Mouse (Mus musculus): ENCODE measurements at regions not wholly inside any gene's neighbourhood (a gene's known extent, or its start where the extent isn't known, plus 50 kb on each side); places are given as distances from the start of the nearest gene placed in this dataset.

DNA sequence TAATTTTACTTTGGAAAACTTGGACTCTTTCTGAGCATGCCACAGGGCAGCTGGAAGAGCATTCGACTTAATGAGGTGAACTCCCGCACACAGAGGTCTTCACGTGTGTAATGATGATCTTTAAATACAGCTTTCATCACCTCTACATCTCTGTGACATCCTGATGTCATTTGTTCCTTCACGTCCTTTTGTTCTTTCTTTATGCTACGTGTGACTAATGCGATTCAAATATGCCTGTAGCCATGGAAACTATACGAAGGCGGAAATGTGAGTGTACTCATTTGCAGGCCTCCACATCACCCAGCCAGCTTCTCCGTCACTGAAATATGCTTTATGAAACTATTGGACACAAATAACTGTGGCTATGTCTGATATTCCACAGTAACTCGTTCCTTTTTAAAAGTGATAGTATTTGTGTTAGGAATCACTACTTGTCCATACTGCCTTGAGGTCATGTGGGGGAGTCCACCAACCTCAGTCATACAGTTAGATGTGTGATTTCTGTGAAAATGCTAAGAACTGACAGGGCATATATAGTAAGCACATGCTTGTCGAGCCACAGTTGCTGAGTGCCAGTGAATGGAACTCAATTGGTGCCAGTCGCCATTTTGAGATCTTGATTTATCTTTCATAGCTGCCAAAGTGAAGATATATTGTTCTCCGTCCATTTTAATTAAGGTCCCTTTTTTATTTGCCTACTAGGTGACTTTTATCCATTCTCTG is 145.9 kb downstream of the Plk2 start:
- DNase-seq (ENCODE audit: low spot score in 2 of 2): no peak

DNA sequence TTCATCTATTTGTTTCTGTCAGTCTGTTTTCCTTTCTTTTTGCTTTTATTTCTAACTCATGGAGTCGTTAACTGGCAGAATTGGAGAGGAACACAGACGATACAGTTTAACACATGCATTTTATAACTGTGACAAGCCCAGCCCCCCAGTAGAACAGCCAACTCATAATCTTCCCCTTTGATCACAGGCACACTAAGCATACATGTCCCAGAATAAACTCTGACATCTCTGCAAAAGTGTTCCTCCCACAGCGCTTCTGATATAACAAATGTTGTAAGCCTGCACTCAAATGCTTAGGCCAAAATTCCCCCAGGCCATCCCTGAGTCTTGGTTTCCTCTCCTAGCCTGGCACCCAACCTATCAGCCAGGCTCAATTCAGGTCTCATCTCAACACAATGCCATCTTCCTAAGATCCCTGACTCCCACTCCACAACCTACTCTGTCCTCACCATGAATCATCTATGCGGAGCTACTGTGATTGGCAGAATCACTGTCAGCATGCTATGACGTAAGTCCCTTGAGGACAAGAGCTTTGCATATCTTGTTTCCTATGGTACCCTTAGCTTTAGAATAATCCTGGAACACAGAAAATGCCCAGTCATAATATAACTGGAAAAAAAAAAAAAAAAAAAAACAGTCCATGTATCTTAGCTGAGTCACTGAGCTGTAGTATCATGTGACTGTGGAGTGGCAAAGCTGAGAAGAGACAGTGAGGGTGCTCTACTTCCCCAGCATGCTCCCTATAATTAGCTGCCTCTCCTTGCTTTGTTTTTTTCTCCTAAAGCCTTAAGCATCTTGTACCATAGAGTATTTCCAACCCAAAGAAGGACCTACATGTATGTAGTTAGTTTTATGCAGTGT is 146.7 kb downstream of the Plk2 start:
- DNase-seq (ENCODE audit: low spot score in 2 of 2): no peak

DNA sequence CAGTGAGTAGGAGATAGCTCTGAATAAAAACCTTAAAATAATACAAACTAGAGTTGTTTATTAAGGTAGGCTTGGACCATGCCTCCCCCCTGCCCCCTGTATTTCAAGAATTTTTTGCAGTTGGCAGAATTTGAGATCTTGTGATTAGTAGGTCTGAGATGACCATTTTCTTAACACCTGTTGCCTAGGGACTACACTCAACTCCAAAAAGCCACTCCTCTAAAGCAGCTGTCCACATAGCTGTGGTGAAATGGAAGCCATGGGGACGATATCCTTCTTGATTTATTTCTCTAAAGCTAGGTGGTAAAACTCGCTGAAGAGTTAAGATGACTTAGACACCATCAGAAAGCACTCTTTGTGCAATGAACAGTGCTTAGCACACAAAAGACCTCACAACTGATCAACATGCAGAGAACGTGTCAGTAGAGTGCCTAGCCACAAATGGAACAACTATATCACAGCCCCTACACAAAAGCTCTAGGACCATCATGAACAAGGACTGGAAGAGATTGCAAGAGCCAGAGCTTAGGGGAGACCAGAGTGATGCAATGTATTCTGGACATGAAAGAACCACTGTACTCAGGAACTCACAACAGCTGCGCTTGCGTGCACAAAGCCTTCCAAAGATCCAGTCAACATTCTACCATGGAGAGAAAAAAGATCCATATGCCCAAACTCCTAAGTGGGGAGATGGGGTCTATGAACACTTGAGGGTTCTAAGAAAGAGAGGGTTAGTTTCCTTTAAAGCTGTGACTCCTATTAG is 147.6 kb downstream of the Plk2 start:
- DNase-seq (ENCODE audit: low spot score in 2 of 2): no peak

DNA sequence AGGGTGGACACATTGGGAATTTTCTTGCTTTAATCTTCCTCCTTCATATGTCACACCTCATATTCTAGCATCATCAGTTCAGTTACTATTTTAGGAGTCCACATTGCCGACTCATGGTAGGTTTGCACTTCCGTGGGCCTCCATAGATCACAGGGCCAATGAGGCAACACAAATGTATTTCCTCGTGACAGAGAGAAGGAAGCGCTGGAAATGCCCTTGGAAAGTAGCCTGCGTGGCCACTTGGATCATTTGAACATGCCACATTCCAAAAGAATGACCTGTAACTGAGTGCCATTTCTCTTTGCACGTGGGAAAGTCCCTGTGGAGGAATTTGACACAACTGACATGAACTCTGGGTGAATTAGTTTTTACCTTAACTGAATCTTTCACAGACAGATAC is 150.6 kb downstream of the Plk2 start:
- no peak for DNase-seq (ENCODE audit: low spot score in 2 of 2)

DNA sequence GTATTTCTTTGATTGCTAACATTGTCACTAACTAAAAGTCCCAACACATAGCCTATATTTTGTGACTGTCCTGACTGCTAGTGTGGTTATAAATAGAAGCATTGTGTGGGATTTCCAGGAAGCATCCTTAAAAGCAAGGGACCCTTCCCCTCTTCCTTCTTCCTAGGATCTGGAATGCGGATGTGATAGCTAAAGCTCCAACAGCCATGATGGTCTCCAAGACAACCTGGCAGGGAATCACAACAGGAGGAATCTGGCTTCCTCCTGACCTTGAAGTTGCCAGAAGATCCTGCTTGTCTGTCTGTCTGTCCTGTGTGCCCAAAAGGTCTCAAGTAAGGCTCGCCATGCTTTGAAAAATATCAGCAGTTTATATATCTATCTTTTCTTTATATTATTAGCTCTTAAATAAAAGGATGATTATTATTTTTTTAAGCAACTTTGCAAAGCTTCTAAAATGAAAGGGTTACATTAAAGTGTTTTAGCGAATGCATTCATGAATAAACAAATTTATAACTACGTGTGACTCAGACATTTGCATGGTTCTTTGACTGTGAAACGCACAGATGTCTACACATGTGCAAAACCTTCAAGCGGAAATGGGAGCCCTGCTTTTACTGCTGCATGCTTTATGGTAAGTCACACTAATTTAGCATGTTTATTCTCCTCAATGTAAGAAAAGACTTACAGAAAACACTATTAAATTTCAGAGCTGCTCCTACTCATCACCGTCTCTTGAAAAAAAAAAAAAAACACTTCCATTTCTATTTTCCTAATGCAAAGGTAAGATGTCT is 160.9 kb downstream of the Plk2 start:
- DNase-seq (ENCODE audit: low spot score in 2 of 2): no peak

DNA sequence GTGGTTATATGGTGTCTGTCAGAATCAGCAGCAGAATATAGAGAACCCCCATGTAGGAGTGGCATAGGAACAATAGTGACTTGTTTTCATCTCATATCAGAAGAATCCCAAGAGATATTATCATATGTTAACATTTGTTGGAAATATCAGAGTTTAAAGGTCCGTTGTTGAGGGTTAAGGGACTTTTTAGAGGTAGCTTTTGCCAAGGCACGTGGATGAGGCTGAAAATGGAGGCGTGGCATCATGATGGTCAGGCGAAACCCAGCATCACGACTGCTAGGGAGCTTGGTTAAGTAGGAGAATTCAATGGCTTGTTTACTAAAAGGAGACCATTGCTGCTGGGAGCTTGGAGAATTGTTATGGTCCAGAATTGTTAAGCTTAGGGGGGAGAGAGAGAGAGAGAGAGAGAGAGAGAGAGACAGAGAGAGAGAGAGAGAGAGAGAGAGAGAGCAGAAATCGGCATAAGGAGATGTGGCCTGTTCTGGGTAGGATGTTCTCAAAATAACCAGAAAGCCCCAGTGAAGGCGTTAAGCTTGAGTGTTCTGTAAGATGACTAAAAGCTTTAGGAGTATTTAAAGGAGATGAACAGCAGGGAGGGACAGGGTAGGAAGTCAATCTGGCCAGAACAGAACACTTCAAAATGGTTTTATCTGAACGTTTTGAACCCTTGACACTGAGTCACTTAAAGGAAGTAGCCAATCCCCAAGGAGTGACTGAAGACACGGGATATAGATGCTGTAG is 161.7 kb downstream of the Plk2 start:
- DNase-seq (ENCODE audit: low spot score in 2 of 2): no peak

DNA sequence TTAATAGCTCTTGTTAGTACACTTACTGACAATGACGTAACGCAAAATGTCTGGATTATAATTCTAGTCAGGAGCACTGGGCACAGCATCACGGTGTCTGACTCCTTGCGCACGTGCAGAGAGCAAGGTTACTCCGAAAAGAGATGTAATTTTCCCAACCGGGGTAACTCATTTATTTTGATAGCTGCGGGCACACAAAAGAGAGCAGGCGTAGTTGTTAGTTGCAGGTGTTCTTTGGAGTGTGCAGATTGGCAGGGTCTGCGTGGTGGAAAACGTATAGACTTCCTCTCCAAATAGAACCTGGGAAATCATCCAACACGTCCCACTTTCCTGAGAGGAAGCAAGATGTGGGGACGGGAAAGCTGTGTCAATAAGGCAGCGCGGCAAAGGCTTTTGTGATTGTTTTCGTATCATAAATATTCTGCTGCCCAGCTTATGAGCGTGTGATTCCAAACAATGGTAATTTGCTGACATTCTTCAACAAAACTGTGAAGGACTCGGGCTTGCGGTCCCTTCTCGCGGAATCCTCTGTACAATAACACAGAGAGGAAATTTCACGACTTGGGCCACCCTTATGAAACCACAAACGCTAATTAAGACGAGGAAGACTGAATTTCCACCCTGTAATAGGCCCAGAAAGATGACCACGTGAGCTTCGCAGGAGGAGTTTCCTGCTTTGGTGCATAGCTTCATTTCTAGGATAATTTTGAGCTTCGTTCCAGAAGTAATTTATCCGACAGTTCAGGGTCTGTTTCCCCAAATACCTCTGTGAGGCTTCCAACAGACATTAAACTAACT is 163.3 kb downstream of the Plk2 start:
- no peak for DNase-seq (ENCODE audit: low spot score in 2 of 2)

DNA sequence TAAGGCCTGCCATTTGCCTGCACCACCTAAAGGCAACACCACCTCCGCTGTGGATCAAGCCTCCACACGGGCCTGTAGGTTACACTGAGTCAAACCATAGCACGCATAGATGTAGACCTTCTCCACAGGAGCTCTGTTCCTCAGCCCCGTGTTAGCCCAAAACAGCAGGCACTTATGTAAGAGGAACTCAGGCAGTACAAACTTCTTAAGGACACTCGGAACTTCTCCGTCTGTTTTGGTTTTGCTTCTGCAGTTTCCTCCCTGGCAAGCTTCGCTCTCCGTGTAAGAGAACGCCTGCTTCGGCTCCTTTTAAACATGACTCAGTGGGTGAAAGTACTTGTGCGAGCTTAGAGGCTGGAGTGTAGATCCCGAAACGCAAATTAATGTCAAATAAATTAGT is 165.7 kb downstream of the Plk2 start:
- no peak for DNase-seq (ENCODE audit: low spot score in 2 of 2)

DNA sequence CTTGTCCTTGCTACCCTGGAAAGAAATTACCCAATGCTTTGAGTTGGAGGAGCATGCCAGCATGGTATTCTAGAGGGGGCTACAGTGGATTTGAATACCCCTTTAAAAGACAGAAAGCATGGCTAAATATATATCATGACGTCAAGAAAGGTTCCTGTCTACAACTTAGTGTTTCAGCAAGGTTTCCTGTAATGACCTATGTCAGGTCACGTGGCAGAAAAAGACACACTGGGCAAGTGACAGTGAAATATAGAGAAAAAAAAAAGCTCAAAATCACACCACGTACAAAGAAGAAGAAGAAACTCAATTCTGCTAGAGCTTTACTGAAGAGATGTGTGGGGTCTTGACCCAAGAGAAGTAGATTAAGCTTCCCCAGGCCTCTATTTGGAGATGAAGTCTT is 167.7 kb downstream of the Plk2 start:
- DNase-seq (ENCODE audit: low spot score in 2 of 2): no peak

DNA sequence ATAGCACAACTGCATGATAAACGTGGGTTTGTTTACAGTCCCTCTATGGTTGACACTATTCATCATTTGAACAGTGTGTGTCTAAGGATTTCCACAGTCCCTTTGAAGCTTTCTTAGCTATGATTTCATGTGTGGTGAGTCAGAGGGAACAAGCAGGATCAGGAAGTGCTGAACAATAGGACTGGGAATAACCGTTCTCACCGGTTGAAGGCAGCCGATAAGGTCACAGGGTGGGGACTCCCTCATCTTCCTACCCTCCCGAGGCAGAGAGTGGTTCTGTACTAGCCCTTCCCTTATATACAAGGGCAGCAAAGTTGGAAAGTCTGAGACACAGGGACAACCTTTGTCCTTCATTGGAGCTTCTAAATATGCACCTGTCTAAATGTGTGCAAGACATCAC is 168.1 kb downstream of the Plk2 start:
- DNase-seq (ENCODE audit: low spot score in 2 of 2): no peak

DNA sequence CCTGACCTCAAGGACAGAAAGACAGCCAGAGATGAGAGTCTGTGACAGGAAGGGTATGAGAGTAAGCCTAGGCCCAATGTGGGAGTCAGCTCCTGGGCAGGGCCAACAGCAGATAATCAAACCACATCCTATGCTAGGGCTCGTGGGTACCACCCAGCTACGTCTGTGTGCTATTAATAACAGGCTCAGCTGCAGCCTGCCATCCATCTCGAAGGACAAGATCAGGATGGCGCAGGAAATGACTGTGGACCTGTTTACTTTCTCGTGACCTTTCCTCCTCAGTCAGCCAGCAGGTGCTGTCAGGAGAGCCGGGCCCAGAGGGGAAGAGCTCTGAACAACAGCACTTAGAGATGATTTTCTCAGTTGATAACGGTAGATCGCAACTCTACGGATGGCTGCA is 169.1 kb downstream of the Plk2 start:
- DNase-seq (ENCODE audit: low spot score in 2 of 2): no peak

DNA sequence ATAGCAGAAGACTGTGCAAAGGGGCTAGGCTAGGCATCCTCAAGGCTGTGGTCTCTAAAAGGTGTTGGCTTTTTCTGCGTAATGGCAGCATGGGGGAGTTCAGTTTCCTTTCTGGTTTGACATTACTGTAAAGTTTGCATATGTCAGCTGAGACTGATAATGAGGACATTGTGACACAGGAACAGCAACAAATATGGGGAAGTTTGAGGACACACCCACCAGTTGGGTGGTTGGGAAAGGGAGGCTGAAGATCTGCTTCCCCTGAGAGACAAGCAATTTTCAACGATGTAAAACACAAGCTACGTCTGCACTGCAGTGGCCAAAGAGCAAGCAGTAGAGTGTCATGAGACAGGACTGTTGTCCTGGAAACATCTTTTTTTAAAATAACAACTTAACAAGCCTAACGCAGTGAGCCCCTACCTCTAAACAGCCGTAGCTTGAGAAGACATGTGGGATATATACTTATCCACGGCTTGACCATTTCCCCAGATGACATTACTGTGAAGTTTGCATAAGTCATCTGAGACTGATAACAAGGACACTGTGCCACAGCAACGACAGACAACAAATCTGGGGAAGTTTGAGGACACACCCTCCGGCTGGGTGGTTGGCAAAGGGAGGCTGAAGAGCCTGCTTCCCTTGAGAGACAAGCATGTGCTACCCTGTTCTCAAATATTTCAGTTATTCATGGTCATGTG is 173.8 kb downstream of the Plk2 start:
- no peak for DNase-seq (ENCODE audit: low spot score in 2 of 2)

DNA sequence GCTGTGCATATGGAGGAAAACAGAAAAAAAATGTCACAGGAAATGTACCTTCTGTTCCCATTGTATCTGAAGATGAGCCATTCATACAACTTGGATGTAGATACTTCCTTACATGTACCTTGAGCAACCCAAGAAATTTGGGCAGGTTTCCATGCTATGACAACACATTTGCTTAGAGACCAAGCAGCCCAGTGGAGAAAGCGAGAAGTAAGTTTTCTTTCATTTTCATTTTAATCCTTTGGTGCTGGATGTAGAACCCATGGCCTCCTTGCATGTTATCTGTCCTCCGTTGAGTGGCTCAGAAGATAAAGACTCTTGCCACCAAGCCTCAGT is 174.3 kb downstream of the Plk2 start:
- no peak for DNase-seq (ENCODE audit: low spot score in 2 of 2)

DNA sequence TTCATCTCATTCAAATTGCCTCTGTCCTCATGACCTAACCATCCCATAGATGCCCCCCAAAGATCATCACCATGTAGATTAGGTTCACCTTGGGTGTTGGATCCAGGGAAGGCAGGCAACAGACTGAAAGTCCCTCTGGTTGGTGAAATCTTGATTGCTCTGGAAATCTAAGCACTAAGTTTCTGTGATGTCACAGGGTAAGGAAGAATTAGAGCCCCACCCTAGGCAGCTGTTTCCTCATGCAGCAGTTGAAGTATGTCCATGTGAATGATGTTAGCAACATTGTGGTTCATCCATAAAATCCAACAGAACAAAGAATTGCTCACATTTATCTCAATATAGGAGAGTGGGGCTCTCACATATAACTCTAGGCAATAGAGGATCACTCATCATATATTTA is 175.5 kb downstream of the Plk2 start:
- no peak for DNase-seq (ENCODE audit: low spot score in 2 of 2)

DNA sequence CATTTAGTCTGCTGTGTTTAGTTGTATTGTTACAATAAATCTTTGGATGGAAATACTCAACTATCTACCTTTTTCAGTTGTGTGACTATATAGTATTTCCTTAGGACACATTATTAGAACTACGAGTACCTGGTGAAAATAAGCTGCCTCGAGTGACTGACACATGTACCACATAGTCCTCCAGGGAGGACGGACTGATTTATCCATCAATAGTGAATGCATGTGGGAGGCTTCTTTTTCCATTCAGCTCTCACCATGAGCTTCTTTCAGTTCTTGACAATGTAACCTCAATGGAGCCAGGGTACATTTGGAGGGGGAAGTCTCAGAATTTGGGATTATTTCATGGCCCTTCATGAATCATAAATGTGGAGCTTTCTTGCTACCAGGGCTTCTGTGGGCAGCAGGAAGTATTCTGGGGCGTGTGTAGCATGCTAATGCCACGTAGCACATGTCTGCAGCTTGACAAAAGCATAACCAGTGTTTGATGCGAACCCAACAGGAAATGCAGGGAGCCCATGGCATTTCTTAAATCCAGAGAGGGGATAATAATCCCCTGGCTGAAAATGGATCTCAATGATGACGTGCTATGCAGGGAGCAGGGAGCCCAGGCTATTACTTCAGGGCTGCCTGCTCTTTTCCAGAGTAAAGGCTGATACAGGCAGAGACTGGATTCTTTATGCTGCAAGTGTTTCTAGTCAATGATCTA is 178.7 kb downstream of the Plk2 start:
- DNase-seq (ENCODE audit: low spot score in 2 of 2): no peak

DNA sequence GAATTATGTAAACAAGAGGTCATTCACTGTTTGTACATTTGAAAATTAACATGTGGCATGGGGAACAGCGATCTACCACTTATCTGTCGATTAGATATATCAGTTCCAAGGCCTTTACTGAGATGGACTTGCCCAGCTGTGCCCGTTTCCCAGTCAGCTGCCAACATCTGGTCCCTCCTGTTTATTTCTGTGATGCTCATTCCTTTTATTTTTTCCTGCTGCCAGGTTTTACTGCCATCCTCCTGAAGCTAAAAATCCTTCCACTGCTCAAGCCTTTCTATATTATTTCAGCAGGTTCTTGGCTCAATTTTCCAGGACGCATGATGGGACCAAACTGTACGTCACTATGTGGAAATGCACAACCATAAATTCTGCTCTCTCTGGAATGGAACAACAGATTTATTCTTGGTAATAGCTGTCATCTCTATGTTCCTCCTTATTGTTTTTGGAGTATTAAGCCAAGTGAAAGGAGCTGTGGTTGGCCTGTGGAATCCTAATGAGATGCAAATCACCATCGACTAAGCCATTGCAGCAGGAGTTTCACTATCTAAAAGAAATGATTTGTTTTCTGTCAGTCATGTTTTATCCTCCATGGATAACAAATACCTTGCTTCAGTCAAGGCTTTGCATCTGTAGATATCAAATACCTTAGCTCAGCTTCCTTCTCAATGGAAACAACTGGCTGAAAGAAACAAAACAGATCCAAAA is 180.1 kb downstream of the Plk2 start:
- no peak for DNase-seq (ENCODE audit: low spot score in 2 of 2)

DNA sequence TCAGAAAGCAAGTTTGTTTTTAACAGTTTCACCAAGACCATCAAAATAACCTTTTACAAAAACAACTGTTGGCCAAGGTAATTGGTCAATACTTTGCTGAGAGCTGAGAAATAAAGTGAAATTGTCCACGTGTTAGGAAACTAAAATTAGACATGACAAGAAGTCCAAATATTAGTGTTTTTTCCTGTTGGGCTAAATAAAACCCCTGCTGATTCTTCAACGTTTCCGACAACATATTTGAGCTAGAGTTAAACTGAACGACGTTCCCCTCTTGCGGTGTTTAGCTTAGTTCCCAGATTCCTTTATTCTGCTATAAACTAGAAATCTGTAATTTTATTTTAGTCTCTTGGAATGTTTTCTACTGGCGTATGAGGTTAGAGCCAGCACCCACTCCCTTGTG is 183.3 kb downstream of the Plk2 start:
- no peak for DNase-seq (ENCODE audit: low spot score in 2 of 2)

DNA sequence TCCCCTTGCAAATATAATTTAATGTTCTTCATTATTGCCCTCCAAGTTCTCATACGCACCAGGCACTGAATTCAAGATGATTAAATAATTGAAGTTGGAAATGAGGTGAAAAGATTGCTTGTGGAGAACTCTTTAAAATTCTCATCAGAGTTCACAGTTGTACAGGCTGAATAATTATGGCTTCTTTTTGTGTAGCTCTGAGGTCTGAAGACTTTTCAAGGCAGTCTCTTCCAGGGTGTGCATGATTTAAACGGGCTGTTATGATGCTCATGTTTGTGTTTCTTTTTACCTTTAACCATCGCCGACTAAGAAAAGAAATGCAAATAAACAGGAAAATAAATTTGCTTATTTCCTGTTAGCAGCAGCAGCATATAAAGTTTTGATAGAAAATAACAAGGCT is 185.3 kb downstream of the Plk2 start:
- DNase-seq (ENCODE audit: low spot score in 2 of 2): no peak

DNA sequence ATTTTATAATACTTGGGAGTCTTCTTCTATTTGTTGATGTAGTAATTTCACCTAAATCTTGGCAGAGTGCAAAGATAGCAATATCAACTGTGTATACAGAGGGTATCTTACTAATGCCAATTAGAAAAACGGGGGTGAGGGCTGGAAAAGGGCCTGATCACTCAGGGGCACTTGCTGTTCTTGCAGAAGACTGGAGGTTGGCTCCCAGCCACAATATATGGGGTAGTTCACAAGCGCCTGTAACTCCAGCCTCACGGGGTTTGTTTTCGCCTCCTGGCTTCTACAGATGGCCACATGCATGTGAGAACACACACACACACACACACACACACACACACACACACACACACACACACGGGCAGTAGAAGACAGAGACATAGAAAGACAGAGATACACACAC is 185.7 kb downstream of the Plk2 start:
- no peak for DNase-seq (ENCODE audit: low spot score in 2 of 2)
